Mouse (Mus musculus): ENCODE results near the gene Fam107a.

DNA sequence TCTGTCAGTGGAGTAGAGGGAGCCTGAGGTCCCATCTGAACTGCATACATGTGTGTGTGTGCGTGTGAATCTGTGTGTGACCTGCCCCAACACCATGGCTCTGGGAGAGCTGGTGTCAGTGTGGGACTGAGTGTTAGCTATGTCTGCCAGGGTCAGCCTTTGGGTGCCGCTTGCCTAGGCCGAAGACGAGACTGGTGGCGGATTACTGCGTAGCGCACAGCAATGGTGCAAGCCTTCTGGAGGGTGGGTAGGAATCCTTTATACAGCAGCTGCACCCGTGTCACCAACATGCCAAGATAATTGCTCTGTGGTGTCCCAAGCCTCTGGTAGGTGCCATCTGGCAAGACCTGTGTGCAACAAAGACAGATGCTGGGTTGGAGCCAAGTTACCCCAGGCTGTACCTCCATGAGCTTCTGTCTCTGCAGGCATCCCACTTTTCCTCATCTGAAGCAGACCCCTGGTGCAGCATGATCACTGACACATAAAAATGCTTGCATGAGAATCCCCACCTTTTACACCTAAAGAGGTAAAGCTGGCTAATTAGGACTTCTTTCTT is 66.4 kb downstream of the Fam107a start:
- TF ChIP-seq POLR2A (IDR thresholded peaks at IDR 0.05; ENCODE audit: low read depth, low read length) (no peak), CTCF (IDR thresholded peaks at IDR 0.05; ENCODE audit: borderline replicate concordance, insufficient read depth, low read length) (no peak)

Data from embryonic fibroblast, embryonic 13.5 days (primary cell).